Mouse (Mus musculus): ENCODE results near the gene Cox11. TPM values are rescaled to one million over a fixed set of nuclear protein-coding genes. Genes with fewer than 3 reads are reported as not detected.

Cox11 gene
- polyA plus RNA-seq, 1 experiment from 2014 or later = 36.4 TPM

DNA sequence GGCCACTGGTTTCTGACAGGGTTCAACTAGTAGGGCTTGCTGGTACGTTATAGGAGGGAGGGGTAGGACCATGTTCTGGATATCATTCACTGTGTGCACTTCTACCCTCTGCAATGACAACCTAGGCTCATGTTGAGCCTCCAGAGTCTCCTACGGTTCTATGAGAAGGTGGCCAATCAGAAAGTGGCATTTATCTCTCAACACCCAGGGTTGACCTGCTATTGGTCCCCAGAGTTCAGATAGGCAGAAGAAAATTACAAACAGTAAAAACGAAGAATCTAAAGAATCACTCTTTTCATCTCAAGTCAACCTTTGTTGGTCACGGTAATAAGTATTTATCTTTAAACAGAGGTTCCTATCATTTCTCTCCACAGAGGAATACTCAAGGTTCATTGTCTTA, 28.9 kb downstream of the Cox11 start:
- no peak for DNase-seq (ENCODE audit: low spot score)
- peaks cover 10% of the 10 kb centered on the region for H3K36me3 ChIP-seq (replicated peaks)
- no peaks in the 10 kb centered on the region for H3K9me3 ChIP-seq
- no peak overlapping the region for H3K4me3 ChIP-seq
- H3K4me1 ChIP-seq = peaks cover 38% of the 10 kb centered on the region
- WGBS = 83% methylated on average over 4 of the region's 4 CpGs
- no peak overlapping the region for H3K27ac ChIP-seq (replicated peaks)
- no peaks in the 10 kb centered on the region for H3K27me3 ChIP-seq (replicated peaks; ENCODE audit: low read depth, poor library complexity, severe bottlenecking)

DNA sequence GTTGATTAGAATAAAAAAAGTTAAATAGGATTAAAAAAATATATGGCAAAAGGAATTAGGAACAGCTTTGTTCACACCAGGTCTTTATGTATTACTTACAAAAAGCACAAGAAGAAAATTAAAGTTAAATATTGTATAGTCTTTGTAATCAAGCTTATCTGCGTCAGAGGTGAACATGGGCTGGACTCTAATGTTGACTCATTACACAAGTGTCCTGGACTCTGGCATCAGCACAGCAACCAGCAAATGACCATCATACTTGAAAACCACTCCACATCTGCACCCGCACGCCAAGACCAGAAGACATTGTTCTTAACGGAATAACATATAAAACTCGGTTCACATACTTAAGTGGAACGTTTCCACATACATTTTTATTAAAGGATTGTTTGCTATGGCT, 29.4 kb downstream of the Cox11 start:
- WGBS = 96% methylated on average over 6 of the region's 6 CpGs
- Histone ChIP-seq H3K36me3 (replicated peaks) (peaks cover 13% of the 10 kb centered on the region), H3K4me1 (peaks cover 38% of the 10 kb centered on the region), H3K9me3 (no peaks in the 10 kb centered on the region), H3K27ac (replicated peaks) (no peak overlapping the region), H3K27me3 (replicated peaks; ENCODE audit: low read depth, poor library complexity, severe bottlenecking) (no peaks in the 10 kb centered on the region), H3K4me3 (no peak overlapping the region)
- DNase-seq (ENCODE audit: low spot score) = no peak

DNA sequence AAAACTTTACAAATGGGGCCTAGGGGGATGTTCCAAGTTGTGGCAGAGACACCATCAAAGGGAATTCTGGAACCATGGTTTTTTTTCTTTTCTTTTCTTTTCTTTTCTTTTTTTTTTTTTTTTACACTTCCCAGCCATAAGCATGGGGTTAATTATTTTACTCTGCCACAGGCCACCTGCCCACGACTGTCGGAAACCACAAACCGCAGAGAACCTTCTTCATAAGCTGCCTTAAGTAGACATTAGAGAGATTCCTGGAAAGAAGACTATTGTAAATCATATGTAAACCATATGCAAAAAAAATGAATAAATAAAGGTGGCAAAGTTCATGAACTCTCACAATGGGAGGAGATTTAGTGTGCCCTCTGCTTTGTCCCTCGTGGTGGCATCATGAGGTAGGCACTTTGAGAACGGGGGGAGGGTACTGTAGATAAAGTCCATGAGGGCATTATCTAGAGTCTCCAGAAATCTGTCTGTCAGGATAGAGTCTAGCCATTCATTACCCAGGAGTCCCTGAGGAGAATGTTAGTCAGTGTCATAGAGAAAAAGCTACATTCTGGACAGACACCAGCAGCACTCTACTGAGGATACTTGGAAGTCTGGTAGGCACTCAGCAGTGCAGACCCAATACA, 37.6 kb downstream of the Cox11 start:
- H3K9me3 ChIP-seq = no peaks in the 10 kb centered on the region
- H3K27ac ChIP-seq (replicated peaks) = no peak overlapping the region
- no peak for DNase-seq (ENCODE audit: low spot score)
- WGBS = 88% methylated on average over 5 of the region's 5 CpGs
- no peaks in the 10 kb centered on the region for H3K27me3 ChIP-seq (replicated peaks; ENCODE audit: low read depth, poor library complexity, severe bottlenecking)
- H3K4me3 ChIP-seq = no peak overlapping the region
- H3K4me1 ChIP-seq = no peaks in the 10 kb centered on the region
- H3K36me3 ChIP-seq (replicated peaks) = peaks cover 10% of the 10 kb centered on the region

DNA sequence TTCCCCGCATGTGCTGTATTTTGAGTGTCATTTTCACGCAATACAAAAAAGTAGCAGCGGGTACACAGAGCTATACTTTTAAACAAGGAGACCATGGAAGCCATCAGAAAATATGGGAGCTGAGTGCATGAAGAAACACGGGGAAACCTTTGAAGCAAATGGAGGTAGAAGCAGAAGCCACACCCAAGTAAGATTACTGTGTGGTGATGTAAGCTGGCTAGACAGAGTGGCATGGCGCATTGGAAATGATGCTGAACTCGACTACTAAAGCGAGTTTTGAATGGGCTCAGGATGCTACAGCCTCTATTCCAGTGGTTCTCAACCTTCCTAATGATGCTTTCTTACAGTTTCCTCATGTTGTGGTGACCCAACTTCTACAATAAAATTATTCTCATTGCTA, 39.1 kb downstream of the Cox11 start:
- Histone ChIP-seq H3K27ac (replicated peaks) (no peak overlapping the region), H3K9me3 (no peaks in the 10 kb centered on the region), H3K4me1 (no peaks in the 10 kb centered on the region), H3K4me3 (no peak overlapping the region), H3K36me3 (replicated peaks) (peaks cover 17% of the 10 kb centered on the region), H3K27me3 (replicated peaks; ENCODE audit: low read depth, poor library complexity, severe bottlenecking) (no peaks in the 10 kb centered on the region)
- WGBS = 91% methylated on average over 7 of the region's 7 CpGs
- no peak for DNase-seq (ENCODE audit: low spot score)

DNA sequence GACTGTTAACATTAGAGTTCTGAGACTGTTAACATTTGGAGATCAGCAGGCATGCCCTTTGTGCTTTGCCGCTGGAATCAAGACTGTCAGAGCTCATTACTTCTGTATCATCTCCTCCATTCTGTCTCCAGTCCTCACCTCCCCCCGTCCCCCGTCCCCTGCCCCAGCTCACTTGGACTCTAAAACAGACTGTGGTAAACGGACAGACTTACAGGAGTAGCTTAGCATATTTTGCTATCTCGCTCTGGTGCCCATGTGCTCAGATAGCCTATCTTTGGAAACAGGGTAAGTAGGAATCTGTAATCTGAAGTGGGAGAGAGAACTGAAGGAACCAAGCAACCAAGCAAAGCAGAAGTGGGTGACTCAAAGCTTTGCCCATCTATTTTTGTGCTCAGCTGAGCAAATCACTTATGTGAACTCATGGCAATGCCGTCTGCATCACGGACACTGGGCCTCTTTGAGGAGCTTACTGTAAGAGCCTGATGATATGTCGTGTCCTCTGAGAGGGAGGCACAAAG, 39.9 kb downstream of the Cox11 start:
- Histone ChIP-seq H3K27ac (replicated peaks) (no peak overlapping the region), H3K36me3 (replicated peaks) (peaks cover 20% of the 10 kb centered on the region), H3K4me3 (no peak overlapping the region), H3K27me3 (replicated peaks; ENCODE audit: low read depth, poor library complexity, severe bottlenecking) (no peaks in the 10 kb centered on the region), H3K4me1 (no peaks in the 10 kb centered on the region), H3K9me3 (no peaks in the 10 kb centered on the region)
- peak; percentile 4 for DNase-seq (ENCODE audit: low spot score)
- WGBS = 84% methylated on average over 8 of the region's 8 CpGs

DNA sequence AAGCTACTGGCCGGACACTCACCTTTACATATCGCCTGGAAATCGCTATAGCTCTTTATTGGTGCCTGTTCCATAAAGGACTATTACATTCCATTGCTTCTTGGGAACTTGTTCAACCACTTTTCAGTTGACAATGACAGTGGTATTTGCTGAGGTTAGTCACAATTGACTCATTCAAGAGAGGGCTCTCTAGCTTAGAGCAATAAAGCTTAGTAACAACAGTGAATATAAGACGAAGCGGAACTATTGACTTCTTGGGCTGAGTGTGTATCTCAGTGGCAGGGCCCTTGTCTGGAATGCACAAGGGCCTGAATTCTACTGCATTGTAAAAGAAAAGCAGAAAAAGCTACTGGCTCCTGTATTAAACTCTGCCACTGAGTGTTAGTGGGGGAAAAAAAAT, 40.6 kb downstream of the Cox11 start:
- no peak for DNase-seq (ENCODE audit: low spot score)
- Histone ChIP-seq H3K36me3 (replicated peaks) (peaks cover 17% of the 10 kb centered on the region; the same call in 1 of the 2 replicates), H3K27ac (replicated peaks) (no peak overlapping the region), H3K9me3 (no peaks in the 10 kb centered on the region), H3K4me1 (no peaks in the 10 kb centered on the region), H3K4me3 (no peak overlapping the region), H3K27me3 (replicated peaks; ENCODE audit: low read depth, poor library complexity, severe bottlenecking) (no peaks in the 10 kb centered on the region)
- 86% methylated on average over 5 of the region's 5 CpGs for WGBS

DNA sequence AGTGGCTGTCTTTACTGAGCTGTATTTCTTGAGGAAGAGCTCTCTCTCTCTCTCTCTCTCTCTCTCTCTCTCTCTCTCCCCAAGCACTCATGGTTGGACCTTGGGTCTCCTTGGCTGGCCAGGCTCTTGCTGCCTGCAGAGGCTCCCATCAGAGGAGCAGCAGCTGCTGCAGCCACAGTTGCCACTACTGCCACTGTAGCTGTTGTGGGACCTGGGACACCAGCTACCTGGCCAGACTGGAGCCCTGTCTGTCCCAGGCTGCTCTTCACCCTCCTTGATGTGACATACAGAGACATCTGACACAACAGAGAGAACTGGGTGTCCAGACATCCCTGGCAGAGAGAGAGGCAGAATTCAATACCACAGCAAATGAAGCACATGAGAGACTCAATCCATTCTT, 43.2 kb downstream of the Cox11 start:
- Histone ChIP-seq H3K36me3 (replicated peaks) (peaks cover 17% of the 10 kb centered on the region; the same call in 1 of the 2 replicates), H3K4me1 (peaks cover 8% of the 10 kb centered on the region), H3K27ac (replicated peaks) (no peak overlapping the region), H3K27me3 (replicated peaks; ENCODE audit: low read depth, poor library complexity, severe bottlenecking) (peaks cover 5% of the 10 kb centered on the region; the same call in 1 of the 2 replicates), H3K9me3 (no peaks in the 10 kb centered on the region), H3K4me3 (no peak overlapping the region)
- no peak for DNase-seq (ENCODE audit: low spot score)

DNA sequence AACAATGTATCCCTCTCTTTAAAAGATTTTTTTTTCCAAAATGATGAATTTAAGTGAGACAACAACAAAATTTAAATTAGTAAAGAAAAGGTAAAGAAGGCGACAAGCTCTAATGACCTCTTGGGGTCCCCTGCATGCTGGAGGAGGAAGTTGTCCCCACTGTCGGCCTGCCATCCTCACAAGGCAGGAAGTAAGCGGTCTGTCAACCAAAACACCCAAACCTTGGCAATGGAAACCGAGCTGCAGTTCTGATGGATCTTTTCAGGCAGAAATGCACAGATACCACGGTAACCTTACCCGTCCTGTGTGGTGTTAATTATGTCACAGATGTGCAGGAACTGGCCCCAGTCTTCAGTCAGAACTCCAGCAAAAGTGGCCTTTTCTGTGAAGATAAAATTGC, 46.8 kb downstream of the Cox11 start:
- H3K27me3 ChIP-seq (replicated peaks; ENCODE audit: low read depth, poor library complexity, severe bottlenecking) = peaks cover 34% of the 10 kb centered on the region
- H3K4me1 ChIP-seq = peaks cover 21% of the 10 kb centered on the region
- no peak overlapping the region for H3K4me3 ChIP-seq
- peaks cover 17% of the 10 kb centered on the region; the same call in 1 of the 2 replicates for H3K36me3 ChIP-seq (replicated peaks)
- WGBS = 46% methylated on average over 6 of the region's 6 CpGs
- DNase-seq (ENCODE audit: low spot score) = no peak
- no peaks in the 10 kb centered on the region for H3K9me3 ChIP-seq
- no peak overlapping the region for H3K27ac ChIP-seq (replicated peaks)

DNA sequence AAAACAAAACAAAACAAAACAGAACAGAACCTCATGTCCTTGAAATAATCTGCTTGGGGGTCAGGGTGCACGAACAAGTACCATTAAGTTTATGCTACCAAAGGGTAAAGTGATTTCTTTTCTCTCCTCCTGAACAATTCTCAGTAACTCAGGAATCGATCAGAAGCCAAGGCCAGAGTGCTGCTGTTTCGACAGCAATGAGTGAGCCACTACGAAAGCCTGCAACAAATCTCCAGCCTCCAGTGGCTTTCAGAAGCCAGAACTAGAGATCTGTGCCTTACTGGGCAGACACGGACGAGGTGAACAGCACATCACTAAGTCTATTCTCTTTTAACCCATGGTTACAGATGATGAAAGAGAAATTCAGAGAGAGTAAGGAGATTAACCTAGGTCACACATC, 47.2 kb downstream of the Cox11 start:
- Histone ChIP-seq H3K27ac (replicated peaks) (no peak overlapping the region), H3K27me3 (replicated peaks; ENCODE audit: low read depth, poor library complexity, severe bottlenecking) (peaks cover 34% of the 10 kb centered on the region), H3K4me1 (peaks cover 21% of the 10 kb centered on the region), H3K9me3 (no peaks in the 10 kb centered on the region), H3K36me3 (replicated peaks) (peaks cover 17% of the 10 kb centered on the region; the same call in 1 of the 2 replicates), H3K4me3 (no peak overlapping the region)
- DNase-seq (ENCODE audit: low spot score) = no peak
- WGBS = 75% methylated on average over 6 of the region's 6 CpGs

DNA sequence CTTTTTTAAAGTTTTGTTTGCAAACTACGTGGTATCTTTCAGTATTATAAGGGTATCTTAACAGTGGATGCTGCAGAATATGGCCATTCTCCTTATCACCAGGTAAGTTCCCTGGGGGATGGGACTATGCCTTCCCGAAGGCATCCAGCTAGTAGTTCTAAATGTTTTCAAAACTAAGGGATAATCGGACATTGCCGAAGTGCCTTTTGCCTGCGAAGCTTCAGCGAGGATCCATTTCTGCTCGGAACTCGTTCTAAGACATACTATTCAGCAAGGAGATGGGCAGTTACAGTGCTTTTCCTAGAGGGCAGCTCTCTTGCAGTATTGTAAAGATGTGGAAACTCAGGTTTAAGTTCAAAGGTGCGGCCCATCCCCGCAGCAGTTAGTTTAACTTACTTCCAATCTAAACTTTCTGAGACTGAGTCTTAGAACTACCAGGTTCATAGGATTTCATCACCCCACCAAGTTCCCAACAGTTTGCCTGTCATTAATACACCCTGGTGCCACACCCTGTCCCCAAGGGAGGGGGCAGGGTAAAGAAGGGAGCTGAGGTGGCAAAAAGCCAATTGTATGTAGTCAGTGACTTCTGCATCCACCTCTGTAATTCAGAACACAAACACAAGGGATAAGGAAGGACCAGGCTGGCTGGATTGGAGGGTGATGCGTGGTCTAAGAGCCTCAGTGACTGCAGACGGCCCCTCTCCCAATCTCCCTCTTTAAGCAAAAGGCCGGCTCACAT, 48.5 kb downstream of the Cox11 start:
- no peaks in the 10 kb centered on the region for H3K9me3 ChIP-seq
- no peak overlapping the region for H3K27ac ChIP-seq (replicated peaks)
- H3K36me3 ChIP-seq (replicated peaks) = peaks cover 9% of the 10 kb centered on the region; the same call in 1 of the 2 replicates
- WGBS = 72% methylated on average over 13 of the region's 13 CpGs
- peaks cover 34% of the 10 kb centered on the region for H3K27me3 ChIP-seq (replicated peaks; ENCODE audit: low read depth, poor library complexity, severe bottlenecking)
- H3K4me3 ChIP-seq = peak overlapping the region; percentile 73
- H3K4me1 ChIP-seq = peaks cover 21% of the 10 kb centered on the region
- no peak for DNase-seq (ENCODE audit: low spot score)

DNA sequence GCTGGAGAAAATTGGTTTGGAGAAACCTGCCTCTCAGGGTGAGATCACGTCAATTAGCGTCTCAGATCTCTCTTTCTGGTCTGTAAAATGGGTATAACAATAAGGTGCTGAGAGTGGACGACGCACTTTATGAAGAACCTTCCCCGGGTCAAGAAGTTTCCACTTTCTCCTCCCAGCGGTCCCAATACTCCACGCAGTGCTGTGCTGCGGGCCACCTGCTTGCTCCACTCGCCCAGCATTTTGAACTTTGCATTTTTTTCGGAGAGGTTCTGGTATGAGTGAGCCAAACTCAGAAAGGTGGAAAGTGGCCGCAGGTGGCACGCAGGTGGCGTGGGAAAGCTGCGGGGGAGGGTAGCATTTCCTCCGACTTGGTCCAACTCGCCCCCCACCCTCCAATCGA, 49.1 kb downstream of the Cox11 start:
- Histone ChIP-seq H3K27ac (replicated peaks) (peak overlapping the region; percentile 81), H3K36me3 (replicated peaks) (peaks cover 9% of the 10 kb centered on the region; the same call in 1 of the 2 replicates), H3K4me3 (peak overlapping the region; percentile 73), H3K27me3 (replicated peaks; ENCODE audit: low read depth, poor library complexity, severe bottlenecking) (peaks cover 34% of the 10 kb centered on the region), H3K4me1 (peaks cover 21% of the 10 kb centered on the region), H3K9me3 (no peaks in the 10 kb centered on the region)
- no peak for DNase-seq (ENCODE audit: low spot score)
- under 1% methylated on average over 17 of the region's 17 CpGs for WGBS

DNA sequence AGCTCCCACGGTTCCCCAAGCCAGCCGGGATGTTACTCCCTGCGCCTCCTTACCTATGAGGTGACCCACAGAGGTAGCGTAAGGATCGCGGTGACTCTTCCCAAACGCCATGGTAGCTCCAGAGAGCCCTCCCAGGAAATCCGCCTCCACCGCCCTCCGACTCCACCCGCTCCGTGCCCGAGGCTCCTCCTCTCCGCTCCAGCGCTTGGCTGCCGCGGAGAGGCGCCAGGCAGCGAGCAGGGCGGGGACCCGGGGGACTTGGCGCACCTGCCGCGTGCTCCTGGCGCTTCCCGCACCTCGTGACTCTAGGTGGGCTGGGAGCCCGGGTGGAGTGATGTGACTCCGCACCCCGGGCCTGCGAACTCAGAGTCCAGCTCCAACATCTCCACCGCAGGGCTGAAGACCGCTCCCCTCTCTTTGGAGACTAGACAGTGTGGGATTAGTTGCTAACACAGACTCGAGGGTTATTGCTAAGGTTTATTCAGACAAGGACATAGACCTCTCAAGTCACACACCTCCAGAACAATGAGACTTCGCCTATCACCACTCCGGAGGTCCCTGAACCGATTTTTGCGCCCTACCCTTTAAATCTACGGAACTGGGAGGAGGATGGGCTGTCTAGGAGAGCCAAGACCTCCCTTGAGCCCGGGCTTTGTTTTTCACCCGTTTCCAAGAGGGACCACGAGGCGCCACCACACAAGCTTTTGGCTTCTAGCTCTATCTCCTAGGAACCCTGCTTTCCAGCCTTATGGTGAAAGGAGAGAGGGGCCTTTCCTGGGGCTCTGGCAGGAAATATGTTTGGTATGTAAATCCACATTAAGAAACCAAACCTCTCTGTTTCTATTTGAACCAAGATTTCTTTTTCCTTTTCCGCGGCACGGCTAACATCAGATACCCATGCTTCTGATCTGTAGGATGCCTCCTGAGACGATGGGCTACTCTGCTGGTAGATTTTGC, 49.8 kb downstream of the Cox11 start, which contains the start of gene Tom1l1:
Tom1l1 (minus strand) TSS at position 907 of the 957 bp plus-strand sequence.
- Histone ChIP-seq H3K4me3 (peak within 1 kb of the TSS; percentile 73), H3K27ac (replicated peaks) (peak within 1 kb of the TSS; percentile 81), H3K9me3 (no peaks in the 10 kb centered on the region), H3K27me3 (replicated peaks; ENCODE audit: low read depth, poor library complexity, severe bottlenecking) (peaks cover 34% of the 10 kb centered on the region), H3K36me3 (replicated peaks) (peaks cover 2% of the 10 kb centered on the region; the same call in 1 of the 2 replicates), H3K4me1 (peaks cover 21% of the 10 kb centered on the region)
- 7% methylated on average over 47 of the region's 47 CpGs for WGBS
- DNase-seq (ENCODE audit: low spot score) = peak; percentile 82
